Mouse (Mus musculus): ENCODE data around the gene Spaar. TPM values are rescaled to one million over a fixed set of nuclear protein-coding genes. Genes with fewer than 3 reads are reported as not detected.
"Not testable (repeated sequence)": the region's sequence is repeated elsewhere in the genome, so short reads cannot be mapped to it uniquely, and the experiment has no call there.

The Spaar gene
- total RNA-seq, 4 experiments from 2014 or later, result 0.50 to 1.2 (median 0.94) TPM

DNA sequence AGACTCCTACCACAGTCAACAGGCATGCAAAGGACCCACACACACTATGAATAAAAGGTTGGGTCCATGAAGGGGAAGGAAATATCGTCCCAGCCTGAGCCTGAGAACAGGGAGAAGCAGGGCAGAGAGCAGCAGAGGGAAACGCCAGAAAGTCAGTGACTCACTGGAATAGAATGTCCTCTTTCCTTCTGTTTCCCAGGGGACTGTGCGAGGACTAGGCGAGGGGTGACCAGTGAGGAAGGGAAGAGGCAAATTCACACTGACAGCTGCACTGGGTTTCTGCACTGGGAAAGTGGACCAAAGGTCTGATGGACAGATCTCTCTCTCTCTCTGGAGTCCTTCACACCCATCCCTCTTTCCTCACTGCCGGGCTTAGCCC, 1.3 kb upstream of the Spaar start:
- DNase-seq (ENCODE audit: low spot score in 2 of 2), result no peak

DNA sequence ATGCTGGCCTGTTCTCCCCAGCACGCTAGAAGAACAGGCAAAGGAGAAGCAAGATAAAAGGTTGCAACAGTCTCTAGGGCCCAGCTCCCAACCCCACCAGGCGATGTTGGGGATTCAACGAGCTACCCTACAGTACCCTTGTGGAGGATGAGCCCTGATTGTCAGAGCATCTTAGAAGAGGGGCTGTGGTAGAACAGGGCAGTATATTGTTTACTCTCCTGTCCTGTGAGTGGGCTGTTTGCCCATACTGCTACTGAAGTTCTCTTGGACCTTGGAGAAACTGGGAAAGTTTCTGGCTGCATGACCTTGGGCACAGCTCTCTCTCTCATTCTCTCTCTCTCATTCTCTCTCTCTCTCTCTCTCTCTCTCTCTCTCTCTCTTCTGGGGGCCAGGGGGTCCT, 708 bp upstream of the Spaar start:
- no peak for DNase-seq (ENCODE audit: low spot score in 2 of 2)

DNA sequence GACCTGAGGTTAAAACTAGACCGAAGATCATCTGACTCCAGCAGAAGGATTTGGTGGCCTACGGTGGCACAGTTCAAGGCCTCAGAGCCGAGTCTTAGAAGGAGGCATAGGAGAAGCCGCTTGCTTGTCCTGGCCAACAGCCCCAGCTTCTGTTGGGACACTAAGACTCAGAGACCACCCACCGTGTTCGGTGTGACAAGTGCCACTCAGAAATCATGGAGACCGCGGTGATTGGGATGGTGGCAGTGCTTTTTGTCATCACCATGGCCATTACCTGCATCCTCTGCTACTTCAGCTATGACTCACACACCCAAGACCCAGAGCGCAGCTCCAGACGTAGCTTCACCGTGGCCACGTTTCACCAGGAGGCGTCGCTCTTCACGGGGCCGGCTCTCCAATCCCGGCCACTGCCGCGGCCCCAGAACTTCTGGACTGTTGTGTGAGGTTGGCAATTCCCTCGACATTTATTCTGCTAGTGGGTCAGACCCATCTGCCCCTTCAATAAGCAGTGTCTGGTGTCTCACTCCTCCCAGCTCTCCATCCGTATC, 990 bp downstream of the Spaar start:
- no peak for DNase-seq (ENCODE audit: low spot score in 2 of 2)

DNA sequence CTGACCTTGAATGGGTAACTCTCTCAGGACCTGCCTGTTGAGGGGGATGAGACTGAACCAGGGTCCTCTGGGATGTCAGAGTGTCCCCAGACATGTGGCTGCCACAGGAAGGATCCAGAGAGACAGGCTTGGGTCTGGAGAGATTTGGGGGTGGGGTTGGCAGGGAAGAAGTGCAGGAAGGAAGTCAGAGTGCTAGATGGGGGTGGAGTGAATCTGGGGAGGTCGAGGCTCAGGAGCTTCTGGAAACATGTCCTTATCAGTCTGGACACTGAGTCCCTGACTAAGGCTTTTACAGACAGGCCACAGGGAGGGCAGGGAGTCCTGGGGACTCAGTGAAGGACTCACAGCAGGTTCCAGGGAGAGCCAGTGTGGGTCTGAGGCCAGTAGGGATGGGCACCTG, 2.3 kb downstream of the Spaar start:
- no peak for DNase-seq (ENCODE audit: low spot score in 2 of 2)

DNA sequence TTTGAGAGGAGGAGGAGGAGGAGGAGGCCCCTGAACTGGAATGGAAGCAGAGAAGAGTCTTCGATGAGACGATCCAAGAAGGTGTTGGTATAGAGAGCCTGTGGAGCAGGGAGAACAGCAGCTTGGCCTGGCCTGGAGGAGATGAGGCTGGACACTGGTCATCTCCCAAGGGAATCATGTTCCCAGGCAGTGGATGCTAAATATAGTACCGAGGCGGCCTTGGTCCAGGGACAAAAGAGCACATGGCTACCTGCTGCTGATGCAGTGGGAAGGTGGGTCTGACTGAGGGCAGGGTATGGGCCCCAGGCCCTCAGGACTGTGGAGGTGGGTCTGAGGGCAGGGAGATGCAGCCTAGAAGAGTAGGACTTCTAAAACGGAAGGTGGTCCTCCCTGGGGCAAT, 3.4 kb downstream of the Spaar start:
- DNase-seq (ENCODE audit: low spot score in 2 of 2), result no peak

DNA sequence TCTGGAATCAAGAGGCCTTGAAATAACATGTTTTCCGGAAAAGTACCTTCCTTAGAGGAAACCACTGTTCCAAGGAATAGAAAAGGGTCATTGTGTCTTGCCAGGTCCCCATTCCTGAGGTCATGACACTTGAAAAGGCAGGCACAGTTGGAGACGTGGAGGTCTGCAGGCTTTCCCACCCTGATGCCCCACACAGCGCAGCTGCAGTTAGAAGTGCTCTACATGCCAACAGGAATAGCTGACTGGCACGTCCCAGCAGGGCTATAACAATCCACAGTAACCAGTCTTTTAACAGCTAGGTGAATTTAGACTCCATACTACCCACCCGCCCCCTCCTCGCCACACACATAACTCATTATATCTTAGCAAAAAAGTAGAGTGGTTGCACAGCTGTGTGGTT, 7.3 kb downstream of the Spaar start:
- DNase-seq (ENCODE audit: low spot score in 2 of 2), result no peak

DNA sequence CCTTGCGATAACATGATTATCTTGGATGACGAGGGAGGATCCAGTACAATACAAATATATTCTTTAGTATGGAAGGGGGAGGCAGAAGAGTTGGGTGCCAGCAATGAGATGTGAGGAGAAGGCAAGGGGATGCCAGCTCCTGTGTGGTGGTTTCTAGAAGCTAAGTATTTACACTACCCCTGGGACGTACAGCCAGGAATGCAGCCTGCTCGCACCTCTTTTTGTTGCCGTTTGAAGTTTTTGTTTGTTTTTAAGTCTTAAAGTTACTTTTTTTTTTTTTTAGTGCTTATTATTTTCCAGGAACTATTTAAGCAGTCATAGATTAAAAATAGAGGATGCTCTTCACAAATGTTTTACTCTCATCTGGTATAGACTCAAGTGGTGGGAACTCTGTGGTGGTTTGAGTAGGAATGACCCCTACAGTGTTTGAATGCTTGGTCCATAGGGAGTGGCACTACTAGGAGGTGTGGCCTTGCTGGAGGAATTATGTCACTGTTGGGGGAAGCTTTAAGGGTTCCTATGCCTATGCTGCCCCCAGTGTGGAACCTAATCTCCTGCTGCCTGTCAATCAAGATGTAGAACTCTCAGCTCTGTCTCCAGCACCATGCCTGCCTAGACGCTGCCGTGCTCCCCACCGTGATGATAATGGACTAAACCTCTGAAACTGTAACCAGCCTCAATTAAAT, 9.3 kb downstream of the Spaar start:
- no peak for DNase-seq (ENCODE audit: low spot score in 2 of 2)

DNA sequence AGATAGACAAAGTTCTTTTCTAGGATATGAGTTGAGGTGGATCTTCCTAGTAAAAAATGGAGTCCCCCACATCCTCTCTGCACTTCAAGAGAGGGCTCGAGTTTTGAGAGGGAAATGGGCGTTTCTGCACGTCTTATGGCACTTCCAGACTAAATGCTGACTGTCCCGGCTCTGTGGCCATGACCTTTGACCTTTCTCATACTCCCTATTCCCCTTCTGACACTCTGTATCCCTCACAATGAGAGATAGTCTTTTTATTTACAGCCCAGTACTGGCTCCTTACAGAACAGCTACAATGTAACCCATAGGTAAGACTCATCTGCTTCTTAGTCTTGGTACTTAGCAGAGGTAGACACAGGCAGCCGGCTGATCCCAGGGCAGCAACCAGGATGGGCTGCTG, 11.7 kb downstream of the Spaar start:
- no peak for DNase-seq (ENCODE audit: low spot score in 2 of 2)

DNA sequence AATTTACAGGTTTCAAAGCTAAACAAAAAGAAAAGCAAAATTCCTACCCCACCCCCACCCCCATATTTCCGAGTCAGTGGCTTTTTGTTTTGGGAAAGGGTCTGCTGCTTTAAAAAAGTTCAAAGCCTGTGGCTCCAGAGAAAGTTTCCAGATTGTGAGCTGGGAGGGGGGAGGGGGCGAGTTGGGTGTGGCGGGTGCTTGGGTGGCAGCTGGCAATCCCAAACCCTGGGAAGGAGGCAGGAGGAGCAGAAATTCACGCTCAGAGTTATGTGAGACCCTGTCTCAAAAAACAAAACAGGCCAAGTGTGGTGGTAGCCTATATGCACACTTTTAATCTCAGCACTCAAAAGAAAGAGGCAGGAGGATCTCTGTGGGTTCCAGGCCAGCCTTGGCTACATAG, 12.8 kb downstream of the Spaar start:
- DNase-seq (ENCODE audit: low spot score in 2 of 2), result no peak

DNA sequence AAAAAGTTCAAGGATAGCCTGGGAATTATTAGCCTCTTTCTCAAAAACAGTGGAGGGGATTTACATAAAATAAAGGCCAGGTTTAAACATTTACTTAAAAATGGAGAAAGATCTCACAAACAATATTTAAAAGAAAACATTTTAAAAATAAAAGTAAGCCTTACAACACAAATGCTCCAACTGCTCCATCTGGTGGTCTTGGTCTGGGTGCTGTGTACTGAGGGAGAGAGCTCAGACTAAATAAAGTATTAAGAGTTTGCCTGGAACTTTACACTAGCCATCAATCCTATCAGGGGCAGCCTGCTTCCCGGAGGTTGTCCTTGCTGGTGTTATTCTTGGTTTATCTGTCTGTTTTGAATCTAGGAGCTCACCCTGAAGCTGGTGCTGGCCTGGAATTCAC, 13.3 kb downstream of the Spaar start:
- DNase-seq (ENCODE audit: low spot score in 2 of 2), result no peak

DNA sequence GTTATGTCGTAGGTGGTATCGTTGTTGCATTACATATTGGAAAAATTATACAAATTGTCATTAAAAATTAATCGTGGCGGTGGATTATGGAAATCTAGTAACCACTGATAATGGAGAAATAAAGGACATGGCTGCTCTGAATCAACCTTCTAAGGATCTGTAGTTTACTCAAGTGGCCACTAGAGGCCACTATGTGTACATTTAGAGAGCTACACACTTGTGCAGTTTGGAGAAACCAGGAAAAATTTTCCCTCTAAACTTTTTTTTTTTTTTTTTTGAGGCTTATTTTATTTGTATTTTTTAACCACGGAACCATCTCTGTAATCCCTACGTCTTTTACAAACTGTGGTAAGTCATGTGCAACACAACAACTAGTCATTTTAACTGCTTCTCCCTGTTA, 15.4 kb downstream of the Spaar start:
- no peak for DNase-seq (ENCODE audit: low spot score in 2 of 2)

DNA sequence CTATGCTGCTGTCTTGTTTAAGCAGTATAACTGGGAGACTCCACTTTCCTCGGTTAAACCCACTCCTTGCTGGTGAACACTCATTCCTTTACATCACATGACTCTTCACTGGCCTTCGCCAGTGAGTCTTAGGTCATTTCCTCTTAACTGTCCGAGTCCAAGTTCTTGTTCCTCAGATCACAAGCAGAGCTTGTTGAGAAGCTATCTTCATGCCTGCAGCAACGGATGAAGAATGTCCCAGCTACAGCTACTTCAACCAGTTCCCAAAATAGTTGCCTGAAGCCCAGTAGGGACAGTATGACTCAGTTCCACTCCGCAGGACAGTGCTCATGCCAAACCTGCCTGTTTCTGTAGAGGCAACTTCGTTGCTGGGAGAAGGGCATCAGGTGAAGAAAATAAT, 27.4 kb downstream of the Spaar start:
- no peak for DNase-seq (ENCODE audit: low spot score in 2 of 2)

DNA sequence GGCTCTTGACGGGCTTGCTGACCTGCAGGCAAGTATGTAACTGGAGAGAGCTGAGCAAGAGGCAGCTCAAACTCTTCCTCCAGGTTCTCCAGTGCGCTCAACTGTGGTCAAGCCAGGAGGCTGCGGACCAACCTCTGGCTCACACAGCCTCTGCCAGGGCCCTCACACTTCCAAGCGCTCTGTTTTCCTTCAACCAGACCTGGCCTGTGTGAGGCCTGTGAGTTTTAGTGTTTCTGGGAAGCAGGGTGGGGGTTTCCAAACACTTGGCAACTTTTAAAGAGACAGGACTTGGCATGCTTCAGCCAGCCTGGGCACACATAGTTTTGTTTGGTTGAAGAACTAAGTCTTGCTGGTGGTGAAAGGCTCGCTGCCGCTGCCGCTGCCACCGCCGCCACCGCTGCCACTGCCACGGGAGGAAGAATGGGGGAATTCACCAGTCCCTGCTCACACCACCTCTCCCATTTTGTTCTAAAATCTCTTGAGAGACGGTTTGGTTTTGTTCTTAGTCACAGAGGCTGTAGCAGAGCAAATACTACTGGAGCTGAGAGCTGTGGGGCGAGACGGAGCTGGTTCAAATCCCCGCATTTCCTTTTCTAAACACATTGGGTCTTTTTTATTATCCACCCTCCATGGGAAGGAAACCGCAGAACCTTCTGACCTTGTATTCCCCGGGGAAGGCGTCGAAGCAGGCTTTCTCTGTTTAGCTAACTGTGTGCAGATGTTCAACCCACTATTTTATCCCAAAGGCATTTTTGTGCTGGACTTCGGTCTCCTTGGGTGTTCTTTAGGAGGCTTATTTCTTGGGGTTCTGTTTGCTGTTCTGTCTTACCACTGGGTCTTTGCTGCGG, 30.0 kb downstream of the Spaar start:
- DNase-seq (ENCODE audit: low spot score in 2 of 2), result peak; percentile 36 to 38

DNA sequence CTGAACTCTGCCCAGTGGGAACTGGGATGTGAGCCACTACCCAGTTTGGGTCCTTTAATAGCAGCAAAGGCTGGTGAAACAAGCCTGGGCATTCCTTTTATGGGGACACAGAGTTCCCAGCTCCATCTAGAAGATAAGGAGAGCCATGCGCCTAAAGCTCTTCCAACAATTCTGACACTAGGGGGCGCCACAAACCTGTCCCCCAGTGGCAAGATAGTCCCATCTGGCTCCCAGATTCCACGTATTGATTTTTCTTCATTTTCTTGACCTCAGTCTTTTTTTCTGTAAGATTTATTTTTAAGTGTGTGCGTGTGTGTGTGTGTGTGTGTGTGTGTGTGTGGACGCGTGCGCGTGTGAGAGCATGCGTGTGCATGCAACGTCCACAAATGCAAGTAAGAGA, 30.6 kb downstream of the Spaar start:
- peak in 1 of 2 experiments; percentile 26 for DNase-seq (ENCODE audit: low spot score in 2 of 2)

DNA sequence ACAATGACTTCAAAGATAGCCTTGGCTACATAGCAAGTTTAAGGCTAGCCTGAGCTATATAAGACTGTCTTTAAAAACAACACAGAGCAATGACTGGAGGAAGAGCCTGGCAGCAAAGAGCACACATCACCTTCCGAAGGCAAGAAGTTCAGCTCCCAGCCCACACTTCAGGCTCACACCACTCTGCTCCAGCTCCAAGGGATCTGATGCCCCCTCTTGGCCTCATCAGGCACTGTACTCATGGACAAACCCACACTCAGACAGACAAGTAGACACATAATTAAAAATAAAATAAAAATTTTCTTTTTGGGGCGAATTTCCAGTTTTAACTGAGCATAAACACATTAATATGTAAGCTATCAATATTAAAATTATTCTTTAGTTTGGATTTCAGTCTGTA, 31.5 kb downstream of the Spaar start:
- no peak for DNase-seq (ENCODE audit: low spot score in 2 of 2)

DNA sequence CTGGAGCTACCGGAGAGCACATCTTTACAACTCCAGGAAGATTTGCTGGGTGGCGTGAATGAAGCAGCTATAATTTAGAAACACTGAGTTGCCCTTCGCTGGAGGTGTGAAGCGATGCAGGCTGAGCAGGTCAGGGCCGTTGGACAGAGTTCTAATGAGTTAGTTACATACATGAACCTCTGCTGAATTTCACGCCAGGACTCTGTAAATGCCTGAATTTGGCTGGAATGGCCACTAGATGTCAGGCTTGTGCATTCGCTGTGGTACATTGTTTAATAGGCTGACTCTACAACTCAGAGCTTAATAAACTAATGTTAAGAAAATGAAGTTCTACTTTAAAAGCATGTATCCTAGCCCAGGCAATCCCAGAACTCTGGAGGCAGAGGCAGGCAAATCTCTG, 33.6 kb downstream of the Spaar start:
- DNase-seq (ENCODE audit: low spot score in 2 of 2), result peak; percentile 19 to 65

DNA sequence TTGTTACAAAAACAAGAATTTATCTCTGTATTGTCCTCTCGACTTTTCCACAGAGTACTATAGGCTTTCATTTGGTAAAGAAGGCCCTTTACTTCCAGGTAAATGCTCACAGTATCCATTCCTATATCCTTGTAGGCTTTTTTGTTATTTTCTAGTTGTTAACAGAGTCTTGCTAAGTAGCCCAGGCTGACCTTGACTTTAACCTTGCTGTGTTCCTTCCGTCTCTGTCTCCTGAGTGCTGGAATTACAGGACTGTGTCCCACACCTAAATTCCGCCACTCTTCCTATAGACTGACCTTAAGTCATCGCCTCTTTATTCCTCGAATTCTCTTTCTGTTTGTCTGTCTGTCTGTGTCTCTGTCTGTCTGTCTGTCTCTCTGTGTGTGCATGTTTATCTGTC, 38.5 kb downstream of the Spaar start:
- DNase-seq (ENCODE audit: low spot score in 2 of 2), result no peak

DNA sequence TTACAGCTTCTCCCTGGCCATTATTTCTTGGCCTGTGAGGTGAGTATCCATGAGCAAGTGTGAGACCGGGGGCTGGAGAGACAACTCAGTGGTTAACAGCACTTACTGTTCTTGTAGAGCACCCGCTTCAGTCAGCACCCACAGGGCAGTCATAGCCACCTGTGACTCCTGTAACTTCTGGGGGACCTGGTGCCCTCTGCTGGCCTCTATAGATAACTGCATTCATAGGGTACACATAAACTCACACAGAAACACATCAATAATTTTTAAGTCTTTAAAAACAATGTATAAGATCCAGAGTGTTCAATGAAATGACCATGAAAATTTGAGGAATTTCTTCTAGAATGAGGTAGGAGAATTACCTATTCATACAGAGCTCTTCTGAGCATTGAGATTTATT, 39.5 kb downstream of the Spaar start:
- DNase-seq (ENCODE audit: low spot score in 2 of 2), result no peak

DNA sequence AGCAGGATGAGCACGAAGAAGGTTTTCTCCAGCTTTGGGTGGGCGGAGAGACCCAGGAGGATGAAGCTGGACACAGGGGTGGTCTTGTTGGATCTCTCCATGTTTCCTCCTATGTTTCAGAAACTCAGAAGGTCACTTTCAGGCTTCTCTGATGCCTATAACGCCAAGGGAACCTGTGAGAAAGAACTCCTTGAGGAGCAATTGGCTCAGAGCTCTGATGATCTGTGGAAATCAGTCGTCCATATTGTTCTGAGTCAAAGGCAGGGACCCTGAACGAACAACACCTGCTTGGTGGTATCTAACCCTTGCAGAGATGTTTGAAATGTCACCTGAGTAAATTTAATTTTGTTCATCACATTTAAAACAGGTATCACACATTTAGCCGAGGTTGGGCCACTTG, 41.1 kb downstream of the Spaar start, which contains the start of gene Olfr159:
Olfr159 (minus strand) TSS at position 101 of the 400 bp plus-strand sequence.
- DNase-seq (ENCODE audit: low spot score in 2 of 2), result no peak

DNA sequence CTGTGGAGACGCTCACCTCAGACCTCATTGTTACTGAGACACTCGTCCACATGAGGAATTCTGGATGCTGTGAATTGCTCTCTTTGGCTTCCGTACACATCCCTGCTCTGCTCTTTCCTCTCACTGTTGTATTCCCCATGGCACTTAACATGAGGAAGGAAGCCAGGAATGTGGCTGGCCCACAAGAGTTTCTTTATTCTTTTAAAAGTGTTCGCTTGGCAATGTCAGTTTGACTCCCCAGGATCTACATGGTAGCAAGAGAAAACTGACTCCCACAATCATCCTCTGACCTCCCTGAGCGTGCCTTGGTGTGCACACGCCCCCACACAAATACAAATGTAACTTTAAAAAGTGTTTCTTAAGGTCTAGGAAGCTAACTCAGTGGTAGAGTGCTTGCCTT, 41.8 kb downstream of the Spaar start:
- DNase-seq (ENCODE audit: low spot score in 2 of 2), result no peak

DNA sequence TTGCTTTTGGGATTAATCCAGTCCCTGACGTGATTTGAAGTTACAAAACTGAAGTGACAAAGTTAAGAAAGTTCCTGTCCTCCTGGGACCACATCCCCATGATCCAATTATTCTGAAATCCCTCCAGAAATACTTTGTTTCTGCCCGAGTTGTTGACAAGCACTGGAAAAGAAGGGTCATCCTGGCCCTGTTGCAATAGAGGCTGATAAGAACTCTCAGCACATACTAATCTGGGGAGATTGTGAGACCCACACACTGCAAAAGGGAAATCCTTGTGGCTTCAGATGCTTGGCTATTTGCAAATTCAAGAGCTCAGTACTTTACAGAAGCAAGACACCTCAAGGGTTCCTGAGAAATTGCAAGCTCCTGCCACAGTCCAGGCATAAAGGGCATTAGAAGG, 42.5 kb downstream of the Spaar start:
- DNase-seq (ENCODE audit: low spot score in 2 of 2), result no peak

DNA sequence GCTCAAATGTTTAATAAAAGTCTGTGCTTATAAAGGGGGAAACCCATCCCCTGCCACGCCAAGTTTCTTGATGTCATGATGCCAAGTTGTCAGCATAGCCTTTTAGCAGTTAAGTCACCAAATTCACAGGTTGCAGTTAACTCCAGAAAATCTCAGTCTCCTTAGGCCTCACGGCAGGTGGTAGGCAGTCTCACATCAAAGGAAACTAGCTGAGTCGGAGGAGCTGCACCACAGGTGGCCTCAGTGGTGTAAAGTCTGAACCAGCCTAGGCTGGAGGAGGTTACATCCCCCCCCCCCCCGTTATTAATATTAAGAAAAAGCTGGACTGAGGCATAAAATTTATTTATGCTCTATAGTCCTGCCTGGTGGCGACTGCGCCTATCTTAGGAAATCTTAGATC, 65.5 kb downstream of the Spaar start:
- DNase-seq (ENCODE audit: low spot score in 2 of 2), result no peak

DNA sequence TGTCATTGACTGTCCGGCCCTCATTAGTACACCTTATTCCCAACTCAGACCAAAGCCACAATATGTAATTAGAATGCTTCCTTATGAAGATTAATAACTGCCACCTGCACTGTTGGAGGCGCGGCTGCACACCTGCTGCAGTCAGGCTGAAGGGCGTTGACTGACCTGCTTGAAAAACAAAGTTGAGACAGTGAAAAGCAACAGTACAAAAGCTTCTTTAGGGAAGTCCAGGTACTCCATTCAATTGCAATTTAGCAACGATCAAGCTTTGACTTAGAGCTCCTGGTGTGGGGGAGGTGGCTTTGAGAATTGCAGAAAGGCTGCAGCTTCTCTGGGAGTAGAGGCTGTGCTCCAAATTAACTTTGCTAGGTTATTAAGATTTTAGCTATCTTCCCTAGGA, 66.0 kb downstream of the Spaar start:
- DNase-seq (ENCODE audit: low spot score in 2 of 2), result not testable (repeated sequence)

Measured in layer of hippocampus, adult 8-10 months (tissue).